Mouse (Mus musculus) fibroblast of lung, adult 2 months (primary cell): ENCODE results near the gene A1cf.

Experiments used
- DNase-seq: peaks from one replicate; pipeline ENCODE4 v3.0.0-alpha.2; 2011; ENCODE audit warnings: low read depth

A1cf gene

GRCm38 (mm10) chr19:31868521-31868920 lies at the start of gene A1cf:
Gene A1cf (plus strand): TSS chr19:31868764.
- DNase-seq: no peak

GRCm38 (mm10) chr19:31834250-31834649 lies 34.3 kb upstream of the A1cf start:
- DNase-seq: no peak

- DNase-seq: no peak
Observed at GRCm38 (mm10) chr19:31861909-31862308, 6.7 kb upstream of the A1cf start.

- no peak for DNase-seq
Observed at GRCm38 (mm10) chr19:31862512-31863249, 5.9 kb upstream of the A1cf start.

- DNase-seq: no peak
Observed at GRCm38 (mm10) chr19:31865451-31865850, 3.1 kb upstream of the A1cf start.

- DNase-seq: no peak
Observed at GRCm38 (mm10) chr19:31868076-31868475, 488 bp upstream of the A1cf start.

GRCm38 (mm10) chr19:31868971-31869370 lies 407 bp downstream of the A1cf start:
- DNase-seq: no peak

- no peak for DNase-seq
Observed at GRCm38 (mm10) chr19:31871377-31871776, 2.8 kb downstream of the A1cf start.

GRCm38 (mm10) chr19:31877968-31878367 lies 9.4 kb downstream of the A1cf start:
- DNase-seq: no peak

GRCm38 (mm10) chr19:31884594-31884993 lies 16.0 kb downstream of the A1cf start:
- DNase-seq: no peak

- DNase-seq: no peak
Observed at GRCm38 (mm10) chr19:31887275-31887674, 18.7 kb downstream of the A1cf start.

- DNase-seq: no peak
Observed at GRCm38 (mm10) chr19:31889988-31890387, 21.4 kb downstream of the A1cf start.

GRCm38 (mm10) chr19:31891001-31891893 lies 22.7 kb downstream of the A1cf start:
- DNase-seq: no peak

GRCm38 (mm10) chr19:31895971-31896370 lies 27.4 kb downstream of the A1cf start:
- no peak for DNase-seq

GRCm38 (mm10) chr19:31896711-31897110 lies 28.1 kb downstream of the A1cf start:
- DNase-seq: no peak

GRCm38 (mm10) chr19:31905671-31906070 lies 37.1 kb downstream of the A1cf start:
- DNase-seq: no peak

- DNase-seq: no peak
Observed at GRCm38 (mm10) chr19:31910423-31910822, 41.9 kb downstream of the A1cf start.

GRCm38 (mm10) chr19:31913946-31914345 lies 45.4 kb downstream of the A1cf start:
- no peak for DNase-seq

- DNase-seq: no peak
Observed at GRCm38 (mm10) chr19:31920357-31920756, 51.8 kb downstream of the A1cf start.

GRCm38 (mm10) chr19:31921852-31922251 lies 53.3 kb downstream of the A1cf start:
- DNase-seq: no peak

- DNase-seq: no peak
Observed at GRCm38 (mm10) chr19:31923615-31924352, 55.2 kb downstream of the A1cf start.

- DNase-seq: no peak
Observed at GRCm38 (mm10) chr19:31950793-31951489, 82.4 kb downstream of the A1cf start.
